Mouse (Mus musculus) embryonic fibroblast, embryonic 13.5 days (primary cell): ENCODE data around the gene Grin3b. TPM values are rescaled to one million over a fixed set of nuclear protein-coding genes. Genes with fewer than 3 reads are reported as not detected.

ENCODE experiments used
- H3K27ac ChIP-seq: 2 replicates; pipeline ENCODE4 v1.5.1; 2012; ENCODE audit warnings: low read length, control low read depth, inconsistent platforms; ENCODE audit not compliant: insufficient read depth
- H3K4me1 ChIP-seq: 2 replicates; pipeline ENCODE4 v1.6.1; 2011; ENCODE audit warnings: low read length; ENCODE audit not compliant: control insufficient read depth, insufficient read depth
- H3K4me3 ChIP-seq: 2 replicates; pipeline ENCODE4 v1.5.1; 2011; ENCODE audit warnings: mild to moderate bottlenecking, control low read depth, low read length; ENCODE audit not compliant: insufficient read depth
- CTCF ChIP-seq: IDR thresholded peaks from 2 replicates; pipeline ENCODE4 v1.5.1; 2011; ENCODE audit warnings: mild to moderate bottlenecking, control low read depth, low read length, moderate library complexity, borderline replicate concordance; ENCODE audit not compliant: insufficient read depth
- POLR2A ChIP-seq: IDR thresholded peaks from 2 replicates; pipeline ENCODE4 v1.6.1; 2011; ENCODE audit warnings: low read depth, mild to moderate bottlenecking, control low read depth, low read length, moderate library complexity
- polyA plus RNA-seq: library from polyadenylated mRNA; stranded (reverse); fragments of >200 nt; gene quantifications from 2 replicates; pipeline ENCODE4 v1.2.4, GENCODE M21; 2011; ENCODE audit warnings: low read depth; ENCODE audit not compliant: missing spikeins, insufficient read length

Grin3b gene
- polyA plus RNA-seq, 1 experiment, result 0.16 TPM

- H3K27ac ChIP-seq, result no peak overlapping the region
- TF ChIP-seq CTCF (no peak), POLR2A (no peak)
Observed at GRCm38 (mm10) chr10:79994397-79995115, 24.0 kb downstream of the Grin3b start.

DNA sequence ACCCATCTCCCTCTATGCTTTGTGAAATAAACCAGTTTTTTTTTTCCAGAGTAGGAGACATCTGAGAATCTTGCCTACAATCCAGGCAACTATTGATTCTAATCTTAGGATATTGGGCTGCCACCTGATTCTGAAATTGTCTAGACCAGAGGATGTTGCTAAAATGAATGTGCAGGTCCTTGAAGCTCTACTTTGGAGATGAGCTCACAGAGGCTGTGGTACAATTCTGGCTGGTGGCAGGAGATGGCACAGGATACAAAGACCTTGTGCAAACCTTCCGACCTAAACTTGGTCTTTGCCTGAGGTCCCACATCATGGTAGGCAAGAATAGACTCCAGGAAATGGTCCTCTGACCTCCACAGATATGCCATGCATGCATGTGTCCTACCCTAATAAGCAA lies 25.1 kb downstream of the Grin3b start:
- H3K4me1 ChIP-seq, result no peaks in the 10 kb centered on the region
- TF ChIP-seq CTCF, result no peak
- no peak overlapping the region for H3K4me3 ChIP-seq
- H3K27ac ChIP-seq, result no peak overlapping the region

More at GRCm38 (mm10) chr10:79994397-79995115, 24.0 kb downstream of the Grin3b start:
- H3K4me1 ChIP-seq, result no peaks in the 10 kb centered on the region
- H3K4me3 ChIP-seq, result no peak overlapping the region

- Histone ChIP-seq H3K4me3 (peak within 1 kb of the TSS; percentile 59), H3K27ac (peak within 1 kb of the TSS; percentile 42), H3K4me1 (no peaks in the 10 kb centered on the region)
- TF ChIP-seq CTCF (no peak), POLR2A (peak; percentile 64)
Observed at GRCm38 (mm10) chr10:79996272-79997033, 25.9 kb downstream of the Grin3b start, which contains the start of gene Abca7. Abca7 (plus strand) TSS chr10:79996494.

DNA sequence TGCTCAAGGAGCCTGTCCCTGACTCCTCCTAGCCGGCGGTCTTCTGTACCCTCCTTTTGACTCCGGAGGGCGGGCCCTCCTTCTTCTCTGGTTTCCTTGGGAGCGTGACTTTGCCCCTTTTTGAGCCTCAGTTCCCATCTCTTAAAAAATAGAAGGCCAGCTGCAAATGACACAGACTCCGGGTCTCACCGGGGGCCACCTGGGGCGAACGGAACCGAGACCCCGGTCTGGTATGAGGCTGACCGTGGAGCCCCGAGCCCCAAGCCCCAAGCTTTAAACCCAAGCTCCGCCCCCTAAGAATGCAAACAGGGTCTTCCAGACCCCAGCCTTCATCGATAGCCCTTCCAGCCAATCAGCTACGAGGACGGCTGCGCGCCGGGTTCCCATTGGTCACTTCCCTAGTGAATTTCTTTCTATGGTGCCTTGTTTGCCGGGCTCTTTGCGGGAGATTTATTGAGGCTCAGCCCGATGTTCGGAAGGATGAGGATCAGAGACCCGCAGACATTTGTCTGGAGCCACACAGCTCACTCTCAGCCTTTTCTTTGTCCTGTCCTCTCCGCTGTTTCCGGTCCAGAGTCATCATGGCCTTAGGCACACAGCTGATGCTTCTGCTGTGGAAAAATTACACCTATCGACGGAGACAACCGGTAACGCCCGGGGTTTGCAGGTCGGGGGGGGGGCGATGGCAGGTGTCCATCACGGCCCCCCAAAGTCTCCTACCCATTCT lies 26.7 kb downstream of the Grin3b start:
- TF ChIP-seq CTCF, result no peak
- no peak for TF ChIP-seq POLR2A
- Histone ChIP-seq H3K4me3 (peak overlapping the region; percentile 59), H3K4me1 (no peaks in the 10 kb centered on the region), H3K27ac (peak overlapping the region; percentile 42; the same call in 1 of the 2 replicates)

DNA sequence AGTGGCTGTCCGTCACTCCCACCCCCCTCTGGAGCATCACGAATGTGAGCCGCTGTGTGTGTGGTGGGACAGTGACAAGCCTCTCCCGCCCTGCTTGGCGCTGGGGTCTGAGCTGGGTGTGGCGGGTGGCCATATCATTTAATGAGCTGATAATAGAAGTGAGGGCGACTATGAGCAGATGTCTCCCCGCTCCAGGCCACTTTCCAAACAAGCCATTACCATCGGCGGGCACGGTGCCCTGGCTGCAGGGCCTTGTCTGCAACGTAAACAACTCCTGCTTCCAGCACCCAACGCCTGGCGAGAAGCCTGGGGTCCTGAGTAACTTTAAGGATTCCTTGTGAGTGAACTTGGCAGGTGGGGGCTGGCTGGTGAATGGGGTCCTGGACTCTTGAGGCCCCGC lies 27.3 kb downstream of the Grin3b start:
- Histone ChIP-seq H3K4me3 (peak overlapping the region; percentile 59), H3K4me1 (no peaks in the 10 kb centered on the region), H3K27ac (no peak overlapping the region)
- no peak for TF ChIP-seq POLR2A
- TF ChIP-seq CTCF, result no peak

- Histone ChIP-seq H3K4me3 (no peak overlapping the region), H3K27ac (no peak overlapping the region), H3K4me1 (no peaks in the 10 kb centered on the region)
- TF ChIP-seq CTCF (no peak), POLR2A (no peak)
Observed at GRCm38 (mm10) chr10:80001945-80002344, 31.4 kb downstream of the Grin3b start.

- no peak overlapping the region for H3K27ac ChIP-seq
- TF ChIP-seq POLR2A, result no peak
- TF ChIP-seq CTCF, result no peak
- H3K4me1 ChIP-seq, result no peaks in the 10 kb centered on the region
- H3K4me3 ChIP-seq, result no peak overlapping the region
Observed at GRCm38 (mm10) chr10:80002829-80003228, 32.3 kb downstream of the Grin3b start.

DNA sequence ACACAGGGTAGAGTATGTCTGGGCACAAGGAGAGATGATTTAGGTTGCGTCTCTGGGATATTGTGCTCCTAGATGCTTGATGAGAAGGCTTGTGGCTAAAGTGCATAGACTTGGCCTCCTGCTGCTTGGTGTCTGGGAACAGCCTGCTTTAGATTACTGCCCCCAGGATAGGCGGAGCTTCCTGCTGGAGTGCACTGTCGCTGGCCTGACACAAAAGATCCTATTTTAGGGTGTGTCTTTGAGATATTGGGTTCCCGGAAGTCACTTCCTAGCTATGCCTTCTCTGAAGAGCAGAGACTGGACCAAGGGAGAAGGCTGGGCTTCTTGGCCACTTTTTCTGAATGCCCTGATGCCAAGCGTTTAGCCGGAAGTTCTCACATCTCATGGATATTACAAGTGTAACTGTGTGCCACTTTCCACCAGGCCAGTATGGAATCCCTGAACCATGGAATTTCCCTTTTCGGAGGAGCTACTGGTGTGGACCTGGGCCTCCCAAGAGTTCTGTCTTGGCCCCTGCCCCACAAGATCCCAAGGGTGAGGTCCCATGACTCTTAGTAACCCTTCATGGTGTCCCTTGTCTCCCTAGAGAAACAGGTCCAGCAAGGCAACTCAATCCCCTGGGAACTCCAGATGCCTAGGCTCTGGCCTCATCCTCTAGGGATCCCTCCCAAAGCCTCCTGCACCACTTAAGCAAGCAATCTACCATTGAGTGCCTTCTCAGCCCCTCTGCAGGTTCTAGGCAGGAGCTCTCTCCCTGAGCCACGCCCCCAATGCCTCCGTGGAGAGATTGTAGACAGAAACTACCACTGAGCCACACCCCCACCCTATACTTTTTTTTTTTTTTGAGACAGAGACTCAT lies 33.1 kb downstream of the Grin3b start:
- Histone ChIP-seq H3K4me3 (no peak overlapping the region), H3K4me1 (no peaks in the 10 kb centered on the region), H3K27ac (no peak overlapping the region)
- no peak for TF ChIP-seq POLR2A
- no peak for TF ChIP-seq CTCF

GRCm38 (mm10) chr10:80004233-80004705 lies 33.8 kb downstream of the Grin3b start:
- H3K4me1 ChIP-seq, result no peaks in the 10 kb centered on the region
- TF ChIP-seq CTCF, result no peak
- no peak for TF ChIP-seq POLR2A
- no peak overlapping the region for H3K27ac ChIP-seq
- H3K4me3 ChIP-seq, result no peak overlapping the region
